ENCODE assay signal across 1 mouse cellular context in genomic region chr11:69098762-69099091, GRCm38 (mm10).
A peak's percentile ranks its signal among the peaks of the same experiment; 100 is the strongest.
TF ChIP-seq lines count a peak whose summit lies in the region.

No protein-coding gene starts in this region.

TF ChIP-seq in C2C12, 6 proteins besides CTCF, POLR2A, EP300 and RAD21:
- TF ChIP-seq USF1 (IDR thresholded peaks at IDR 0.05; ENCODE audit: low read depth) (peak; percentile 38), MYOD1 (IDR thresholded peaks at IDR 0.05; ENCODE audit: control insufficient read depth, insufficient read length, low read depth) (no peak), FOSL1 (IDR thresholded peaks at IDR 0.05; ENCODE audit: insufficient read depth, low read length, poor library complexity, severe bottlenecking) (no peak), CEBPB (IDR thresholded peaks at IDR 0.05; ENCODE audit: low read depth) (peak; percentile 92), MYOG (IDR thresholded peaks at IDR 0.05; ENCODE audit: control insufficient read depth, extremely low read depth, insufficient read length) (no peak), MAX (IDR thresholded peaks at IDR 0.05) (peak; percentile 96)
